Comparison of ENCODE assay signal across 8 mouse cellular contexts in the genomic region with DNA sequence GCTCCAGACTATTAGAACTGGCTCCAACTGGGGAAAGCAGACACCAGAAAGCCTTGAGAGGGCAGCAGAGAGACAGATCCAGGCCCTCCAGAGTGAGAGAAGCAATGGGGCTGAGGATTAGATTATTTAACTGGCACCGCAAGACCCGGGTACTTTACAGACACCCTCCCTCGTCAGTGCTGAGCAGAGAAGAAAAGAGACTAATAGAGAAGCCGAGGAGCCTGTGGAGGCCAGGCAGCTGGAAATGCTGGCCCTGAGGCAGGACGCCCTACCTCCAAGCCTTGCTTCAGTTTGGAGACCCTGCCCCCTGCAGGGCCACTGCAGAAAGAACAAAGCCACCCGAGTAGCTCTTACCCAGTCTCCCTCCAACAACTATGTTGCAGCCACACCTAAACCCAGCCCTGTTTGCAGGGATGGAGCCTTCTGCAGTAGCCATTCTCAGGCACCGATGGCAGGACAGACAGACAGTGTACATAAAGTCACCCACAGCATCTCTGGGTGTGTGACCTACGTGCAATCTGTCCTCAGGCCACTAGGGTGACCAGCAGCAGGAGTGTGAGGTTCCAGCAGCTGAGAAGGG.
A peak's percentile ranks its signal among the peaks of the same experiment; 100 is the strongest.
DNase-seq lines count a peak whose midpoint lies in the region; ATAC-seq lines count a peak whose summit lies in the region.

No protein-coding gene starts in this region.

- no peaks in the 10 kb centered on the region for H3K27me3 ChIP-seq in heart, embryonic 16.5 days (ENCODE audit: control insufficient read depth, insufficient read depth, low read length)
- no peaks in the 10 kb centered on the region for H3K27me3 ChIP-seq in forebrain, embryonic 13.5 days
- H3K27me3 ChIP-seq in kidney, embryonic 14.5 days (ENCODE audit: control insufficient read depth, insufficient read depth, low read length) = no peaks in the 10 kb centered on the region

- peak overlapping the region; percentile 23; the same call in 1 of the 2 replicates for H3K4me2 ChIP-seq in heart, embryonic 16.5 days (ENCODE audit: low read depth, low read length)
- H3K4me2 ChIP-seq in forebrain, embryonic 13.5 days = no peak overlapping the region
- H3K4me2 ChIP-seq in kidney, embryonic 14.5 days (replicated peaks; ENCODE audit: low read depth, low read length) = no peak overlapping the region

- no peak; the same call in 1 of the 2 replicates for ATAC-seq in heart, embryonic 16.5 days (replicated peaks; ENCODE audit: extremely low read depth, insufficient read depth, low FRiP score)
- peak; percentile 57; the same call in 1 of the 2 replicates for ATAC-seq in forebrain, embryonic 13.5 days
- ATAC-seq in kidney, embryonic 14.5 days (ENCODE audit: low FRiP score, low TSS enrichment) = peak; percentile 65
- ATAC-seq in inflammation-experienced regulatory T-cells, adult 6 months = no peak

- no peaks in the 10 kb centered on the region for H3K36me3 ChIP-seq in heart, embryonic 16.5 days (ENCODE audit: control insufficient read depth, insufficient read depth)
- H3K36me3 ChIP-seq in forebrain, embryonic 13.5 days (ENCODE audit: poor library complexity, severe bottlenecking) = no peaks in the 10 kb centered on the region
- no peaks in the 10 kb centered on the region for H3K36me3 ChIP-seq in kidney, embryonic 14.5 days (ENCODE audit: control insufficient read depth, insufficient read depth, low read length)

- no peak overlapping the region for H3K4me3 ChIP-seq in heart, embryonic 16.5 days (ENCODE audit: low read length)
- H3K4me3 ChIP-seq in forebrain, embryonic 13.5 days = no peak overlapping the region
- H3K4me3 ChIP-seq in kidney, embryonic 14.5 days (ENCODE audit: low read length) = no peak overlapping the region

- no peaks in the 10 kb centered on the region for H3K9me3 ChIP-seq in heart, embryonic 16.5 days (replicated peaks; ENCODE audit: control insufficient read depth, low read length)
- H3K9me3 ChIP-seq in forebrain, embryonic 13.5 days (replicated peaks) = no peaks in the 10 kb centered on the region
- no peaks in the 10 kb centered on the region for H3K9me3 ChIP-seq in kidney, embryonic 14.5 days (ENCODE audit: control insufficient read depth, low read length)

- DNase-seq in heart, adult 18-20 months = no peak
- DNase-seq in R1 (ENCODE audit: low read depth, low spot score) = peak; percentile 75
- DNase-seq in lung, postnatal 10 days = peak; percentile 69
- DNase-seq in right cerebral cortex, postnatal 10 days (ENCODE audit: low spot score in 2 of 2) = peak; percentile 48 to 53

- 43% methylated on average over 8 of the region's 8 CpGs for WGBS in heart, embryonic 16.5 days
- WGBS in forebrain, embryonic 13.5 days = 18% methylated on average over 8 of the region's 8 CpGs
- 24% methylated on average over 8 of the region's 8 CpGs for WGBS in kidney, embryonic 14.5 days

- no peak overlapping the region for H3K9ac ChIP-seq in heart, embryonic 16.5 days (ENCODE audit: low read length)
- H3K9ac ChIP-seq in forebrain, embryonic 13.5 days = no peak overlapping the region
- no peak overlapping the region for H3K9ac ChIP-seq in kidney, embryonic 14.5 days (ENCODE audit: low read depth, low read length)

- peaks cover 8% of the 10 kb centered on the region for H3K4me1 ChIP-seq in heart, embryonic 16.5 days (ENCODE audit: control insufficient read depth, insufficient read depth, low read length)
- H3K4me1 ChIP-seq in forebrain, embryonic 13.5 days = no peaks in the 10 kb centered on the region
- no peaks in the 10 kb centered on the region for H3K4me1 ChIP-seq in kidney, embryonic 14.5 days (ENCODE audit: control insufficient read depth, insufficient read depth, low read length)

- H3K27ac ChIP-seq in heart, embryonic 16.5 days (ENCODE audit: low read length) = no peak overlapping the region
- no peak overlapping the region for H3K27ac ChIP-seq in forebrain, embryonic 13.5 days
- H3K27ac ChIP-seq in kidney, embryonic 14.5 days (ENCODE audit: low read depth, low read length) = no peak overlapping the region

Comparison
In these comparisons a context has a peak if more than half of its experiments do, and no peak if none do; other contexts are left out.
1. ATAC-seq: peak in forebrain, embryonic 13.5 days (single experiment) and kidney, embryonic 14.5 days (single experiment); none in heart, embryonic 16.5 days (single experiment) and inflammation-experienced regulatory T-cells, adult 6 months (single experiment).
2. DNase-seq: peak in R1 (single experiment), lung, postnatal 10 days (single experiment) and right cerebral cortex, postnatal 10 days (2 of 2); none in heart, adult 18-20 months (0 of 2).